Comparison of ENCODE assay signal across 7 mouse cellular contexts in genomic region chr5:100425823-100426222, GRCm38 (mm10). TPM values are rescaled to one million over a fixed set of nuclear protein-coding genes. Genes with fewer than 3 reads are reported as not detected.
DNase-seq lines count a peak whose midpoint lies in the region; ATAC-seq and TF ChIP-seq lines count a peak whose summit lies in the region.
"Not testable (repeated sequence)": the region's sequence is repeated elsewhere in the genome, so short reads cannot be mapped to it uniquely, and the experiment has no call there.

No protein-coding gene starts in this region.

- not testable (repeated sequence) for H3K27ac ChIP-seq in CH12.LX (ENCODE audit: insufficient read depth, low read depth); embryonic facial prominence, embryonic 12.5 days; forebrain, embryonic 12.5 days; hindbrain, embryonic 10.5 days; limb, embryonic 13.5 days; lung, embryonic 15.5 days; midbrain, embryonic 13.5 days

- TF ChIP-seq RAD21 in CH12.LX (IDR thresholded peaks at IDR 0.05; ENCODE audit: low read depth, low read length), result not testable (repeated sequence)

- peaks cover 63 to 66% of the 10 kb centered on the region in 2 experiments for H3K36me3 ChIP-seq in CH12.LX (replicated peaks in 1 of 2; ENCODE audit: control insufficient read depth in 1 of 2, insufficient read depth in 1 of 2, low read length in 1 of 2)
- H3K36me3 ChIP-seq in embryonic facial prominence, embryonic 12.5 days, result peaks cover 71% of the 10 kb centered on the region
- peaks cover 69% of the 10 kb centered on the region for H3K36me3 ChIP-seq in forebrain, embryonic 12.5 days (replicated peaks)
- H3K36me3 ChIP-seq in hindbrain, embryonic 10.5 days, result peaks cover 76% of the 10 kb centered on the region
- H3K36me3 ChIP-seq in limb, embryonic 13.5 days, result peaks cover 72% of the 10 kb centered on the region
- H3K36me3 ChIP-seq in lung, embryonic 15.5 days, result peaks cover 58% of the 10 kb centered on the region
- peaks cover 72% of the 10 kb centered on the region for H3K36me3 ChIP-seq in midbrain, embryonic 13.5 days

- not testable (repeated sequence) for TF ChIP-seq EP300 in CH12.LX (IDR thresholded peaks at IDR 0.05; ENCODE audit: low read length)

- TF ChIP-seq POLR2A in CH12.LX (IDR thresholded peaks at IDR 0.05; ENCODE audit: low read depth, low read length), result not testable (repeated sequence)

- DNase-seq in CH12.LX (ENCODE audit: extremely low read depth); hindbrain, embryonic 10.5 days (ENCODE audit: low spot score): not testable (repeated sequence)

- H3K9ac ChIP-seq in CH12.LX (ENCODE audit: insufficient read depth, low read depth); embryonic facial prominence, embryonic 12.5 days; forebrain, embryonic 12.5 days; limb, embryonic 13.5 days; lung, embryonic 15.5 days; midbrain, embryonic 13.5 days (replicated peaks): not testable (repeated sequence)

- in situ Hi-C loops in CH12.LX (cut with MboI; ENCODE audit: low pct_ligation_motif_present, low pct_unique_long_range_greater_than_20kb, low sequenced_read_pairs), result not testable (repeated sequence)

- peak overlapping the region; percentile 97; the same call in 1 of the 2 replicates for H3K4me2 ChIP-seq in CH12.LX (ENCODE audit: insufficient read depth, low read depth, poor library complexity, severe bottlenecking)
- H3K4me2 ChIP-seq in embryonic facial prominence, embryonic 12.5 days (replicated peaks), result peak overlapping the region; percentile 95
- peak overlapping the region; percentile 82; the same call in 1 of the 2 replicates for H3K4me2 ChIP-seq in forebrain, embryonic 12.5 days
- peak overlapping the region; percentile 84; the same call in 1 of the 2 replicates for H3K4me2 ChIP-seq in limb, embryonic 13.5 days (replicated peaks)
- peak overlapping the region; percentile 86; the same call in 1 of the 2 replicates for H3K4me2 ChIP-seq in lung, embryonic 15.5 days
- not testable (repeated sequence) for H3K4me2 ChIP-seq in midbrain, embryonic 13.5 days (replicated peaks)

- H3K9me3 ChIP-seq in CH12.LX (replicated peaks; ENCODE audit: low read length); embryonic facial prominence, embryonic 12.5 days; forebrain, embryonic 12.5 days; hindbrain, embryonic 10.5 days; limb, embryonic 13.5 days; lung, embryonic 15.5 days; midbrain, embryonic 13.5 days: not testable (repeated sequence)

- H3K4me3 ChIP-seq in CH12.LX (replicated peaks in 1 of 3; ENCODE audit: low read depth in 2 of 3, low read length in 2 of 3, poor library complexity in 1 of 3); embryonic facial prominence, embryonic 12.5 days; forebrain, embryonic 12.5 days (replicated peaks); lung, embryonic 15.5 days: not testable (repeated sequence)
- peak overlapping the region; percentile 67; the same call in 1 of the 2 replicates for H3K4me3 ChIP-seq in hindbrain, embryonic 10.5 days
- peak overlapping the region; percentile 81; the same call in 1 of the 2 replicates for H3K4me3 ChIP-seq in limb, embryonic 13.5 days
- H3K4me3 ChIP-seq in midbrain, embryonic 13.5 days (replicated peaks), result 0 out of 2 replicates have a peak overlapping the region, but pooled peaks have one; percentile 67

- not testable (repeated sequence) for TF ChIP-seq CTCF in CH12.LX (conservative IDR thresholded peaks at IDR 0.05 in 1 of 2, IDR thresholded peaks at IDR 0.05 in 1 of 2; ENCODE audit: low read depth in 2 of 2, low read length in 2 of 2)

- dilution Hi-C loops in CH12.LX (cut with MboI; ENCODE audit: extremely low pct_ligation_motif_present, extremely low pct_unique_long_range_greater_than_20kb, low sequenced_read_pairs), result not testable (repeated sequence)

- H3K27me3 ChIP-seq in CH12.LX (replicated peaks); embryonic facial prominence, embryonic 12.5 days; forebrain, embryonic 12.5 days; hindbrain, embryonic 10.5 days (ENCODE audit: insufficient read depth, poor library complexity, severe bottlenecking); limb, embryonic 13.5 days; lung, embryonic 15.5 days; midbrain, embryonic 13.5 days: not testable (repeated sequence)

- WGBS in embryonic facial prominence, embryonic 12.5 days, result 70% methylated on average over 2 of the region's 2 CpGs
- 91% methylated on average over 2 of the region's 2 CpGs for WGBS in forebrain, embryonic 12.5 days
- 89% methylated on average over 2 of the region's 2 CpGs for WGBS in hindbrain, embryonic 10.5 days
- 84% methylated on average over 2 of the region's 2 CpGs for WGBS in limb, embryonic 13.5 days
- WGBS in lung, embryonic 15.5 days, result 73% methylated on average over 2 of the region's 2 CpGs
- 80% methylated on average over 2 of the region's 2 CpGs for WGBS in midbrain, embryonic 13.5 days

- H3K4me1 ChIP-seq in CH12.LX (ENCODE audit: control insufficient read depth in 1 of 2, insufficient read depth in 2 of 2), result peaks cover 18 to 56% of the 10 kb centered on the region in 2 experiments
- H3K4me1 ChIP-seq in embryonic facial prominence, embryonic 12.5 days, result peaks cover 44% of the 10 kb centered on the region
- peaks cover 66% of the 10 kb centered on the region for H3K4me1 ChIP-seq in forebrain, embryonic 12.5 days
- peaks cover 66% of the 10 kb centered on the region for H3K4me1 ChIP-seq in hindbrain, embryonic 10.5 days (replicated peaks)
- peaks cover 53% of the 10 kb centered on the region for H3K4me1 ChIP-seq in limb, embryonic 13.5 days
- peaks cover 59% of the 10 kb centered on the region for H3K4me1 ChIP-seq in lung, embryonic 15.5 days
- H3K4me1 ChIP-seq in midbrain, embryonic 13.5 days (replicated peaks), result peaks cover 71% of the 10 kb centered on the region

- H3K79me2 ChIP-seq in CH12.LX (replicated peaks; ENCODE audit: control insufficient read depth, extremely low read depth, insufficient read depth, poor library complexity, severe bottlenecking), result peaks cover 86% of the 10 kb centered on the region

- not testable (repeated sequence) for ATAC-seq in embryonic facial prominence, embryonic 12.5 days (ENCODE audit: insufficient number of reproducible peaks, insufficient read depth, low FRiP score, low TSS enrichment); forebrain, embryonic 12.5 days (ENCODE audit: low FRiP score); limb, embryonic 13.5 days (ENCODE audit: low FRiP score, low read depth); lung, embryonic 15.5 days (ENCODE audit: borderline replicate concordance, extremely low read depth, low FRiP score, low TSS enrichment); midbrain, embryonic 13.5 days

RNA-seq across cellular contexts. Expression of gene Sec31a, which starts 9.8 kb away (rescaled TPM):
- total RNA-seq in CH12.LX (2012; rRNA removed) (52.2 and 69.1 TPM in 2 replicates), CH12.LX (2014; rRNA removed) (48.2 and 48.5 TPM in 2 replicates)
- 131 and 161 TPM in 2 replicates for polyA plus RNA-seq in CH12.LX (2012; ENCODE audit: insufficient read length, low read depth)
- polyA plus RNA-seq in embryonic facial prominence, embryonic 12.5 days (2016; fragmentation: Nextera tagmentation; extraction: Ambion mirVana), result 156 TPM in 2 replicates
- 96.3 and 108 TPM in 2 replicates for polyA plus RNA-seq in forebrain, embryonic 12.5 days (2016; fragmentation: Nextera tagmentation; extraction: Ambion mirVana)
- 108 and 114 TPM in 2 replicates for polyA plus RNA-seq in hindbrain, embryonic 10.5 days (2016; fragmentation: Nextera tagmentation; extraction: Ambion mirVana)
- 208 and 231 TPM in 2 replicates for polyA plus RNA-seq in limb, embryonic 13.5 days (2015; fragmentation: Nextera tagmentation; extraction: Ambion mirVana)
- 145 and 152 TPM in 2 replicates for polyA plus RNA-seq in lung, embryonic 15.5 days (2015; fragmentation: Nextera tagmentation; extraction: Ambion mirVana)
- 90.3 and 91.0 TPM in 2 replicates for polyA plus RNA-seq in midbrain, embryonic 13.5 days (2015; fragmentation: Nextera tagmentation; extraction: Ambion mirVana)
